Comparison of ENCODE assay signal across 8 mouse cellular contexts in genomic region chr14:120355040-120355741, GRCm38 (mm10).
DNase-seq lines count a peak whose midpoint lies in the region; ATAC-seq lines count a peak whose summit lies in the region.

No protein-coding gene starts in this region.

- H3K27ac ChIP-seq in embryonic facial prominence, embryonic 10.5 days (replicated peaks): peak overlapping the region; percentile 79
- H3K27ac ChIP-seq in stomach, embryonic 16.5 days (ENCODE audit: low read length): peak overlapping the region; percentile 88

- H3K36me3 ChIP-seq in embryonic facial prominence, embryonic 10.5 days (replicated peaks): peaks cover 22% of the 10 kb centered on the region
- H3K36me3 ChIP-seq in stomach, embryonic 16.5 days (ENCODE audit: control insufficient read depth, insufficient read depth, low read length): peaks cover 3% of the 10 kb centered on the region; the same call in 1 of the 2 replicates

- peak overlapping the region; percentile 34; the same call in 1 of the 2 replicates for H3K4me2 ChIP-seq in stomach, embryonic 16.5 days (ENCODE audit: low read depth, low read length)

- peaks cover 6% of the 10 kb centered on the region; the same call in 1 of the 2 replicates for H3K9me3 ChIP-seq in embryonic facial prominence, embryonic 10.5 days
- H3K9me3 ChIP-seq in stomach, embryonic 16.5 days (replicated peaks; ENCODE audit: control insufficient read depth, low read length): peaks cover 7% of the 10 kb centered on the region; the same call in 1 of the 2 replicates

- H3K4me1 ChIP-seq in embryonic facial prominence, embryonic 10.5 days: peaks cover 47% of the 10 kb centered on the region
- peaks cover 42% of the 10 kb centered on the region for H3K4me1 ChIP-seq in stomach, embryonic 16.5 days (ENCODE audit: control insufficient read depth, insufficient read depth, low read length)

- H3K27me3 ChIP-seq in embryonic facial prominence, embryonic 10.5 days (replicated peaks; ENCODE audit: low read depth, poor library complexity, severe bottlenecking): no peaks in the 10 kb centered on the region
- no peaks in the 10 kb centered on the region for H3K27me3 ChIP-seq in stomach, embryonic 16.5 days (ENCODE audit: control insufficient read depth, insufficient read depth, low read length)

- H3K4me3 ChIP-seq in embryonic facial prominence, embryonic 10.5 days: peak overlapping the region; percentile 23; the same call in 1 of the 2 replicates
- H3K4me3 ChIP-seq in stomach, embryonic 16.5 days (replicated peaks; ENCODE audit: low read length): no peak overlapping the region

- peak; percentile 77 for ATAC-seq in stomach, embryonic 16.5 days (ENCODE audit: insufficient read depth, low FRiP score)

- WGBS in embryonic facial prominence, embryonic 10.5 days: 34% methylated on average over 14 of the region's 14 CpGs
- WGBS in stomach, embryonic 16.5 days: 12% methylated on average over 14 of the region's 14 CpGs

- intact Hi-C loops in heart, postnatal 14 days (cut with DNase I): loop anchor here (5.0 kb wide), 1 partner anchor 78 kb away; the partner anchor contains the start of gene Mbnl2

- DNase-seq in right cerebral cortex, postnatal 10 days (ENCODE audit: low spot score in 2 of 2): peak; percentile 71 to 79
- DNase-seq in right cerebral cortex, adult 2 months (ENCODE audit: low spot score in 2 of 2): no peak
- peak; percentile 63 for DNase-seq in embryonic facial prominence, embryonic 10.5 days (ENCODE audit: low spot score)
- DNase-seq in heart, postnatal 14 days: peak; percentile 63 to 64
- DNase-seq in kidney, postnatal 4 days: peak; percentile 73 to 79
- peak; percentile 72 for DNase-seq in lung, postnatal 14 days
- no peak for DNase-seq in right cerebral cortex, adult 18-20 months

- H3K9ac ChIP-seq in stomach, embryonic 16.5 days (ENCODE audit: low read length): peak overlapping the region; percentile 52

Comparison
In these comparisons a context has a peak if more than half of its experiments do, and no peak if none do; other contexts are left out.
1. DNase-seq: peak in right cerebral cortex, postnatal 10 days (2 of 2), embryonic facial prominence, embryonic 10.5 days (single experiment), heart, postnatal 14 days (2 of 2), kidney, postnatal 4 days (2 of 2) and lung, postnatal 14 days (single experiment); none in right cerebral cortex, adult 2 months (0 of 2) and right cerebral cortex, adult 18-20 months (single experiment).